Mouse (Mus musculus): ENCODE measurements at regions not wholly inside any gene's neighbourhood (a gene's known extent, or its start where the extent isn't known, plus 50 kb on each side); places are given as distances from the start of the nearest gene placed in this dataset.

- no peak for DNase-seq
Observed at GRCm38 (mm10) chr9:30021981-30022380, 59.0 kb upstream of the Ntm start.

GRCm38 (mm10) chr9:30025275-30025674 is 62.3 kb upstream of the Ntm start:
- no peak for DNase-seq

- no peak for DNase-seq
Observed at GRCm38 (mm10) chr9:30026939-30027338, 64.0 kb upstream of the Ntm start.

- no peak for DNase-seq
Observed at GRCm38 (mm10) chr9:30040396-30040795, 77.5 kb upstream of the Ntm start.

- no peak for DNase-seq
Observed at GRCm38 (mm10) chr9:30064551-30064950, 101.6 kb upstream of the Ntm start.

GRCm38 (mm10) chr9:30067980-30068379 is 105.0 kb upstream of the Ntm start:
- no peak for DNase-seq

GRCm38 (mm10) chr9:30075233-30075632 is 112.3 kb upstream of the Ntm start:
- no peak for DNase-seq

- DNase-seq = no peak
Observed at GRCm38 (mm10) chr9:30076006-30076405, 113.1 kb upstream of the Ntm start.

GRCm38 (mm10) chr9:30076482-30076881 is 113.5 kb upstream of the Ntm start:
- DNase-seq = no peak

GRCm38 (mm10) chr9:30101942-30102341 is 139.0 kb upstream of the Ntm start:
- no peak for DNase-seq

- no peak for DNase-seq
Observed at GRCm38 (mm10) chr9:30122371-30122770, 159.4 kb upstream of the Ntm start.

- DNase-seq = no peak
Observed at GRCm38 (mm10) chr9:30129151-30129550, 166.2 kb upstream of the Ntm start.

- peak; percentile 46 for DNase-seq
Observed at GRCm38 (mm10) chr9:30131626-30132025, 168.7 kb upstream of the Ntm start.

- DNase-seq = no peak
Observed at GRCm38 (mm10) chr9:30134303-30134702, 171.4 kb upstream of the Ntm start.

GRCm38 (mm10) chr9:30137611-30138287 is 174.8 kb upstream of the Ntm start:
- peak; percentile 84 for DNase-seq

- DNase-seq = peak; percentile 89
Observed at GRCm38 (mm10) chr9:30140188-30140587, 177.2 kb upstream of the Ntm start.

GRCm38 (mm10) chr9:30141186-30141585 is 178.2 kb upstream of the Ntm start:
- DNase-seq = no peak

- no peak for DNase-seq
Observed at GRCm38 (mm10) chr9:30142806-30143458, 180.0 kb upstream of the Ntm start.

- DNase-seq = no peak
Observed at GRCm38 (mm10) chr9:30149481-30150468, 186.8 kb upstream of the Ntm start.

- DNase-seq = no peak
Observed at GRCm38 (mm10) chr9:30151173-30151572, 188.2 kb upstream of the Ntm start.

- peak; percentile 28 for DNase-seq
Observed at GRCm38 (mm10) chr9:30166235-30166752, 203.4 kb upstream of the Ntm start.

GRCm38 (mm10) chr9:30167223-30167622 is 204.3 kb upstream of the Ntm start:
- no peak for DNase-seq

GRCm38 (mm10) chr9:30174646-30175045 is 211.7 kb upstream of the Ntm start:
- DNase-seq = peak; percentile 21
